Mouse (Mus musculus): ENCODE measurements around the gene H13. TPM values are rescaled to one million over a fixed set of nuclear protein-coding genes. Genes with fewer than 3 reads are reported as not detected.

The H13 gene
- total RNA-seq, 2 experiments from 2014 or later: 84.8 to 88.2 TPM

Other genes with a start within 250 kb of the H13 start
- not detected for gene Defb23, start 204.8 kb upstream of the H13 start, total RNA-seq (2021)
- not detected for gene Defb20, start 192.4 kb upstream of the H13 start, total RNA-seq (2021)
- gene Defb22, start 179.3 kb upstream of the H13 start, total RNA-seq (2021): not detected
- gene Defb26, start 157.8 kb upstream of the H13 start, total RNA-seq (2021): not detected
- gene Defb28, start 151.2 kb upstream of the H13 start, total RNA-seq (2021): not detected
- gene Defb29, start 129.4 kb upstream of the H13 start, total RNA-seq (2021): not detected
- gene Gm17416, start 100.1 kb upstream of the H13 start, total RNA-seq (2021): not detected
- gene Defb21, start 96.7 kb upstream of the H13 start, total RNA-seq (2021): not detected
- not detected for gene Defb19, start 89.1 kb upstream of the H13 start, total RNA-seq (2021)
- gene Defb45, start 70.1 kb upstream of the H13 start, total RNA-seq (2021): not detected
- gene Defb36, start 65.1 kb upstream of the H13 start, total RNA-seq (2021): not detected
- 1 to 10 TPM; 2.2 to 5.5 TPM for gene Defb25, start 46.4 kb upstream of the H13 start, total RNA-seq (2021)
- 10 to 100 TPM; 15.1 to 16.2 TPM for gene Rem1, start 42.5 kb upstream of the H13 start, total RNA-seq (2021)
- gene Mcts2, start 17.6 kb downstream of the H13 start, total RNA-seq (2021): 10 to 100 TPM; 16.4 to 20.2 TPM
- 10 to 100 TPM; 27.7 to 29.4 TPM for gene Id1, start 66.8 kb downstream of the H13 start, total RNA-seq (2021)
- gene Cox4i2, start 84.7 kb downstream of the H13 start, total RNA-seq (2021): 1 to 10 TPM; 4.9 to 5.6 TPM
- 10 to 100 TPM; 24.5 to 29.2 TPM for gene Bcl2l1, start 162.3 kb downstream of the H13 start, total RNA-seq (2021)
- 10 to 100 TPM; 22.2 to 24.0 TPM for gene Tpx2, start 178.5 kb downstream of the H13 start, total RNA-seq (2021)
- 100 to 1,000 TPM in 1 of 2 experiments, 10 to 100 TPM in 1; 95.7 to 138 TPM for gene Mylk2, start 241.9 kb downstream of the H13 start, total RNA-seq (2021)